Mouse (Mus musculus): ENCODE data around the gene Stoml1.

Gene Stoml1

DNA sequence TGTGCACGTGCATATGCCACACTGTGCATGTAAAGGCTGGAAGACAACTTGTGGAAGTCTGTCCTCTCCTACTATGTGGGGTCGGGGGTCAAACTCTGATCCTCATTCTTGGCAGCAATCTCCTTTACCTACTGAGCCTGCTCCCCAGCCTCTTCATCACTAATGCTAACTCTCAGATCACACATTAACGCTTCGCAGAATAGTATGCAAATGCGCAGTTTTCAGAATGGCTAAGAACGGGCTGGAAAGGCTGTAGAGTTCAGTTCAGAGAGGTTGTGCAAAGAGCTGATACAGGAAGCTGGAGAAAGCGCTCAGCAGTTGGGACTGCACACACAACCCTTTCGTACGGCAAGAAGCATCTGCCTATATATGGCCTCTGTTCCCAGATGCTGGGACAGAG is 19.9 kb downstream of the Stoml1 start:
- peak; percentile 40 to 70 for DNase-seq

DNA sequence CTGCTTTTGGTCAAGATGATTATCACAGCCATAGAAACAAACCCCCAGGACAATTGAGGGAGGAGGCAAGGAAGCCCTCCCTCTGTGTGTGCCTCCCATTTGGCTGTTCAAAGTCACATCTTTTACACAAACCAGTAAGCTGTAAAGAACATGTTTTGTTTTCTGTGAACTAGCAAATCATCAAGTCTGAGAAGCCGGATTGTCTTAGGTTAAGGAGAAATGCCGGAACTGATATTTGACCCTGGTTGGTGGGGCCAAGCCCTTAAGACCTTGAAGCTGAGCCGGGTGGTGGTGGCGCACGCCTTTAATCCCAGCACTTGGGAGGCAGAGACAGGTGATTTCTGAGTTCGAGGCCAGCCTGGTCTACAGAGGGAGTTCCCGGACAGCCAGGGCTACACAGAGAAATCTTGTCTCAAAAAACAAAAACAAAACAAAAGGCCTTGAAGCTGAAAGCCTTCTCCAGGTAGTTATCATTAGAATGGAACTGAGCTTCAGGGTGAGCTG is 21.2 kb downstream of the Stoml1 start:
- DNase-seq = no peak

DNA sequence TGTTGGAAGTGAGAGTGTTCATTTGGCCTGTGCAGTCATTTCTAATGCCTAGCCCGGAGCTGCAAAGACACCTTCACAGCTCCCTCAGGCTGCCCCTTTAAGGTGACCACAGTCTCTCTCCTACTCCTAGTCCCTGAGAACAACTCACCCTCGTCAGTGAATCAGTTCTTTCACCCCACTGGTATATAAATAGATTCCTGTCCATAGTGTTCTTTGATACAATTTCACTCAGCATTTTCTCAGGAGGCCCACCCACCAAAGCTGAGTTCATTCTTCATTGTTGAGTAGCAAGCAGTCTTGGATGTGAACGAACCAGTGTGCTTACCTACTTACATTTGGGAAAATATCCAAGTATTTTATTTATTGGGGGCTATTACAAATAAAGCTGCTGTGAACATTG is 21.7 kb downstream of the Stoml1 start:
- DNase-seq = no peak

- DNase-seq = peak; percentile 61 to 75
Observed at GRCm38 (mm10) chr9:58275115-58275774, 22.3 kb downstream of the Stoml1 start.

- no peak for DNase-seq
Observed at GRCm38 (mm10) chr9:58275797-58276196, 22.8 kb downstream of the Stoml1 start.

GRCm38 (mm10) chr9:58276346-58276745 is 23.4 kb downstream of the Stoml1 start:
- peak; percentile 60 to 73 for DNase-seq

GRCm38 (mm10) chr9:58278313-58278712 is 25.3 kb downstream of the Stoml1 start:
- no peak for DNase-seq

DNA sequence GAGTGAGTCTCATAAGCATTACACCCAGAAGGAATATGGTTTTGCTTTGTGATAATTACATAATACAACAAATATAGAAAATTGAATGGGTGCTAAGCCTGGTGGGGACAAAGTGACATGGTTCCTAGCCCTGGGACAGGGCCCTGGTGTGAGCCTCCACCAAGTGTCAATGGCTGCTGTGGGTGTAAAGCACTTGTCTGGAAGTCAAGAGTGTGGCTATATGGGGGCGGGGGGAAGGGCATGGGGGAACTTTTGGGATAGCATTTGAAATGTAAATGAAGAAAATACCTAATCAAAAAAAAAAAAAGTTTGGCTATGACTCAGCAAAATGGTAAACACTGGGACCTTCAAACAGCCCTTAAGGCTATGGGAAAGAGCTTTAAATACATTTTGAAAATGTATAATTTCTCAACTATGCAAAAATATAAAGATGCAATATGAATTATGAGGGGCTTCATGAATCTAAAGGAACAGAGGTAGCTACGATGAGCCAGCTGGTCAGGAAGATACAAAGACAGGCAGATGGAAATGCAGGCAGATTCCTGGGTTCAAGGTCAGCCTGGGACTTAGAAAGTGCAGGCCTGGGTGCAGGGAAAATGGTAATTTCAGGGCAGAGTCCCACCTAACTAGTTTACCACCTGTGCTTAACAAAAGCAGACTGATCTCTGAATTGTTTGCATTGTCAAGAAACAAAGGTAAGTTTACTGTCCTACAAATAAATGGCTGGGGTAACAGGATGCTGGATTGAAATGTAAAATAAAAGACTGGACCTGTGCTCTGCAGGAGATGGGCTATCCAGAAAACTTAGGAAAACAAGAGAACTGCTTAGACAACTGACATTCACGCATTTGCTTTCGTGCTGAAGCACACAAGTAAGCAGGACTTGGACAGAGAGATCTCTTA is 26.1 kb downstream of the Stoml1 start:
- no peak for DNase-seq

DNA sequence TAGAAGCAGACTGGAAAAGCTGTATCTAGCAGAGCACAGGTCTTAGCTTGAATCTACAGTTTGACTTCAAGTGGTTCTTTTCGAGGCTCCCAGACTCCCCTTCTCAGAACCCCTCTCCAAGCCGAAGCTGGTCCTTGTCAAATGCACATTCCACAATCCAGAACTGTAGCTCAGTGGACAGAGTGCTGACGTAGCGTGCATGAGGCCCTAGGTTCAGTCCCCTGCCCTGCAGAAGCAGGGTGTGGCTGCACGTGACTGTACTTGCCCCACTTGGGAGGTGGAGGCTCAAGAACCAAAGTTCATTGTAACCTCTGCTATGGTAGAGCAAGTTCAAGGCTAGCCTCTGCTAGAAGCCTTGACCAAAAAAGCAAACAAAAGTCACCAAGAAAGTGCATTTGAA is 26.8 kb downstream of the Stoml1 start:
- no peak for DNase-seq

DNA sequence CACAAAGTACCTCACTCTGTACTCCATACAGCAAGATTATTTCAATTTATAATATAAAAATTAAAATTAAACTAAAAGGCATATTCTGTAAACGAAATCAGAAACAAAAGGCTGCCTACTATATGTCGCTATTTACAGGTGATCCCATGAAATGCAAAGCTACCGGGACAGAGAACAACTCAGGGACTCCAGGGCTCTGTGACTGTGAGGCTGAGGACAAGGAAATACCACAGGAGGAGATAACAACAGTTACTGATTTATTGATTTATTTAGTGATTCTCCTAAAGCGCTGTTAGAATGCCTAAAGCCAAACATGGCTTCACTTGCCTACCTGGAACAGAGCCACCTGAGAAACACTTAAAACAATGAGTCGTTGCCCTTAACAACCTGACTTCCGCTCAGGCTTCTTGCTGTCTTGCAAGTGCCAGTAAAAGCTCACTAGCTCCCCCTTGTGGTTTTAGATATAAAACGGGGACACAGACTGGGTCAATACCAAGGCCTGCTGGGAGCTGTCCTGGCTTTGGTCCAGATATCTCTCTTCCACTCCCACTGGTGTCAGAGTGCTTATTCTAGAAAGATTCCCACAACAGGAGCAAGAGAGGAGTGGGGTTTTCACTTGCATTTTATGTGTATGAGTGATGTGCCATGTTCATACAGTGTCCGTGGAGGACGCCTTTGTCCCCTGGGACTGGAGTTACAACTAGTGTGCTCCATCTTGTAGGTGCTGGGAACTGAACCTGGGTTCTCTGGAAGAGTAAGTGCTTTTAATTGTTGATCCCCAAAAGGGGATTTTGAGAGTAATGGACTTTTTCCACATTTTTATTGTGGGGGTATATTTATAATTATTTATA is 27.5 kb downstream of the Stoml1 start:
- DNase-seq = peak; percentile 73 to 85

DNA sequence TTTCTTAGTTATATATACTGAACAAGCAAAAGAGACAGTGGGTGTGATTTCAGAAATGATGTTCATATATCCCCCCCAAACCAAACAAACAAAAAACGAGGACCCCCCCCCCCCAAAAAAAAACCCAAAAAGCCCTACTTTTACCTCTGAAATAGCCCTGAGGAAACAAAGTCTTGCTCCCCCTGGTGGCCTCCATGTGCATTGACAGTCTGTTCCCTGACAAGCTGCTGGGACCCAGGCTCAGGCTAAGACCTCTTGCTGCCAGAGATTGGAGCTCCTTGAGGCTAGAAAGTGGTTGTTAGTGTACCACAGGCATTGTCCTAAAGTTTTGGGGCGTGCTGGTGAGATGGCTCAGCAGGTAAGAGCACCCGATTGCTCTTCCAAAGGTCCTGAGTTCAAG is 28.6 kb downstream of the Stoml1 start:
- peak in 1 of 2 experiments; percentile 39 for DNase-seq

GRCm38 (mm10) chr9:58283431-58283830 is 30.5 kb downstream of the Stoml1 start:
- DNase-seq = no peak

DNA sequence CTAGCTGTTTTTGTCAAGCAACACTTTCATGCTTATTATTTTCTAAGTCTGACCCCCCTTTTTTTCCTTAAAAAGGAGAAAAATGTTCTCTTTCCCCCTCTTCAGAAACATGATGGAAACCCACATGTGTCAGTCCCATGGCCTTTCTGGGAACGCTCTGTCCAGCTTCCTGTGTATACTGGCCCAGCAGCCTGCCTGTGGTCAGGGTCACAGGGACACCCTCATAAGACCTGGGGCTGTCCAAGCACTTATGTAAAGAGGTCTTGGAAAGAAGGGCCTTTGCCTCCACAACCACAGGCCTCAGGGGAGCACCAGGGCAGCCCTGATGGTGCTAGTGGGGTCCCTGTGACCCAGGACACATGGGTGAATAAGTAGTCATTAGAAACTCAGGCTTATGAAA is 36.1 kb downstream of the Stoml1 start:
- peak in 1 of 2 experiments; percentile 48 for DNase-seq

DNA sequence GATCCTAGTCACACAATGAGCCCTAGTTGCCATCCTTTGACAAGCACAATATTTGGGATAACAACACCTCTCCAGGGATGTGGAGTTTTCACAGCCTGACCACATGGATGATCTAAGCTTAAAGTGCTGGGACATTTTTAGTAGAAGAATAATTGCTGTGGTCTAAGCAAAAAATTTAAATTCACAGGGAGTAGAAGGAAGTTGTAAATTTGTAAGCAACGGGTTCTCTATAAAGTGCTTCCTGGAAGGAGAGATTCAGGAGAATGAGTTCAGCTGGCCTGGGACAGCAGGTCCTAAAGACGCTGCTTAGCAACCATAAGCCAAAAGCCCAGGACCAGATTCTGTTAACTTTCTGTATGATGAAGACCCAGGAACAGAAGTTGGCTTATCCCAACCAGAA is 36.9 kb downstream of the Stoml1 start:
- no peak for DNase-seq

GRCm38 (mm10) chr9:58294527-58294926 is 41.6 kb downstream of the Stoml1 start:
- no peak for DNase-seq

- no peak for DNase-seq
Observed at GRCm38 (mm10) chr9:58295345-58295744, 42.4 kb downstream of the Stoml1 start.

DNA sequence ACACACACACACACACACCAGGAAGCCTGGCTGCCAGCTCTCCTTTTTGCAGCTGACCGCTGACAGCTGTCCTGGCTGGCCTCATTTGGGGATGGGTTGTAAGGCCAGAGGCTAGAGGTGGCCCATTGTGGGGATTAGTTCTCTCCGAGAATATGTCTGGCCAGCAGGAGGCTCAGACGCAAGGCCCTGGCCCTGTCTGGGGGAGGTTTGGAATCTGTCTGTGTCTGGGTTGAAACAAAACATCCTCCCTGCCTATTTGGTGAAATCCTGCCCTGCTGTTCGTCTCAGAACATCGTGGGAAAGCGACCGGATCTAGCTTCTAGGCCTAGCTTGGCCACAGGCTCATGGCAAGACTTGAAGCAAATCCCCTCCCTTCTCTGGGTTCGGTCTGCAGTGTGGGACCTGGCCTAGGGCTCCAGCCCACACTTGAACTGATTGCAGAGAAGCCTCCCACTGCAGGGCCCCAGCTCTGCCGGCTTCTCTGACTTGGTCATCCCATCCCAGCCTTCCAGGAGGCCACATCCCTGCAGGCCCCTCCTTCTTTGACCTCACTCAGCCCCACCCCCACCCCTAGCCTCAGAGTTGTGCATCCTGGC is 42.9 kb downstream of the Stoml1 start:
- DNase-seq = peak in 1 of 2 experiments; percentile 37

DNA sequence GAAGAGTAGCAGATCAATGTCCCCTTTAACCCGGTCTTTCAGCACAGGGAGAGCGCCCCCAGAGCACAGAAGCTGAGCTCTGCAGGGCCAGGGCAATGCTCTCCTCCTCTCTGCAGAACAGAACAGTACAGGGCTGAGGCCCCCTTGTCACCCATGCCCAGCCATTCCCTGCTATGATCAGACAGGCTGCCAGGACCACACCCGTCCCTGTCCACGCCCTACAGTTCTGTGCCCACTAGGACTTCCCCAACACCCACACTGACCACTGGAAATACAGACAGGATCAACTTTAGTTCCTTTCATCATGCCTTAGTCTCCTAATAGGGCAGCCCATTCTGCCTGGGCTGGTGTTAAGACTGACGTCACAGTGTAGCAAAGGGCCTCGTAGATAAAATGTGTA is 44.1 kb downstream of the Stoml1 start:
- no peak for DNase-seq

DNA sequence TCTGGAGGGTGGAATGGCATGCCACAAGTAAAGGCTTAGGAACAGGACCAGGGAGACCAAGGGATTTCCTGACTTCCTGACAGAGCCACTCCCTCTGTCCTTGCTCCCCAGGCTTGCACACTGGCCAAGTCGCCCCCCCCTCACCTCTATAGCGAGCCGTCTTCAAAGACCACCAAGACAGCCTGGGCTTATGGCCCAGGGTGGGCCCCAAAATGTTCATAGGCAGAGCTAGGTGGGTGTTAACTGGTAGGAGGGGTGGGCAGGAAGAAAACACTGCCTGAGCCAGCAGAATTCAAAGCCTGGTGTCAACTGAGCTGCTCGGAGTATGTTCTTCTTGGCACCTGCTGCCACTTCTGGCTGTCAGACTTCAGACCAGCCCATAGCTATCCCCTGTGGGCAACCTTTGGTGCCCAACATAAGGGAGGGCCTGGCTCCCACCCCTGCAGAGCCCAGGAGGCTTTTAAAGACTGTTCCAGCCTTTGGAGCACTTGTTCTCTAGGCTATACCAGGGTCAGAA is 45.1 kb downstream of the Stoml1 start:
- DNase-seq = no peak

GRCm38 (mm10) chr9:58299356-58299799 is 46.4 kb downstream of the Stoml1 start:
- DNase-seq = no peak

DNA sequence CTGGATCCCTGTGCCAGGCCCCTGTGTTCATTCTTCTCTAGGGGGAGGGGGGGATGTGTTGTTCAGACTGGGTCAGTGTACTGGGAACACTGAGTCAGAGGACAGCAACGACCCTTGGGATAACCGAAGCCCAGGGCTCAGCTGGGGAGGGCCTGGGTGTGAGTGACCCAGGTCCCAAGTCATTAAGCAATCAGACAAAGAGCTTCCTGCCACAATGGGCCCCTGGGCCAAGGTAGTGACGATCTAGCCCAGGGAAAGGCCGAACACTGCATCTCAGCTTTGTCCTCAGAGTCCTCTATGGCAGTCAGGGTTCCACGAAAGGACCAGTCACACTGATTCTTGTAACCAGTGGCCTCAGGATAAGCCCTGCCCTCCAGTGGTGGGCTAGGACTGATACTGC is 50.2 kb downstream of the Stoml1 start:
- no peak for DNase-seq

GRCm38 (mm10) chr9:58303599-58304271 is 50.8 kb downstream of the Stoml1 start:
- DNase-seq = no peak

All from kidney, adult 8-10 months (tissue).